Comparison of ENCODE assay signal across 8 mouse cellular contexts in the genomic region with DNA sequence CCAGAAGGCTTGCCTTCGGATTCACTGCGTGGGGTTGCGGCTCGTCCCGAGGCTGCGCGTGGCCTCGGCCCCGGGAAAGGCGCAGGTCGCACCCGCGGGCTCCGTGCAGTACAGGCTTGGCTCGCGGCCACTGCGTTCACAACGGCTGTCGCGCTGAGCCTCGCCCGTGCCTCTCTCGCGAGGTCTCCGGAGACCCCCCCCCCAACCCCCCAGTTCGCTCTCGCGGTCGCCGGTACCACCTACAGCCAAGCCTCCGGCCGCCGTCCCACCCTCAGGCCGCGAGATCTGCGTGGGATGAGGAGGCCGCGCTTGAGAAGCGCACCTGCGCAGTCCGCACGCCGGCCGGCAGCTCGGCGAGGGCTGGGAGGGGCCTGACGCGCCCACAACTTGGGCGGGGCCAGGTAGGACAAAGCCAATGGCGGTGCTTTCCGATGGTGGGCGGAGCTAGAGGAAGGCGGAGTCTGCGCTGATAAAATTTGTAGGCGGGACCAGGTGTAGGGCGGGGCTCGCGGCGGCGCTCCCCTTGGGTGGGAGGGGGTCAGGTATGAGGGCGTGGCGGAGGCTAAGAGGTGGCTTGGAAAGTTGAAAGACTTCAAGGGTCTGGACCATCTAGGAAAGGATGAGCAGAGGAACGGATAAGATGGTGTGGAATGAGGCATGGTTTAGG. TPM values are rescaled to one million over a fixed set of nuclear protein-coding genes. Genes with fewer than 3 reads are reported as not detected.
DNase-seq lines count a peak whose midpoint lies in the region; ATAC-seq and TF ChIP-seq lines count a peak whose summit lies in the region.

No protein-coding gene starts in this region.

- H3K9me3 ChIP-seq in G1E (replicated peaks), result no peaks in the 10 kb centered on the region
- no peaks in the 10 kb centered on the region for H3K9me3 ChIP-seq in forebrain, postnatal 0 days (ENCODE audit: low read length)
- H3K9me3 ChIP-seq in lung, embryonic 16.5 days (ENCODE audit: control insufficient read depth, low read length), result no peaks in the 10 kb centered on the region

- H3K36me3 ChIP-seq in G1E (replicated peaks), result peaks cover 23% of the 10 kb centered on the region
- 0 out of 2 replicates have a peak, but pooled peaks cover 8% of the 10 kb centered on the region for H3K36me3 ChIP-seq in forebrain, postnatal 0 days (ENCODE audit: insufficient read depth)
- H3K36me3 ChIP-seq in lung, embryonic 16.5 days (ENCODE audit: control insufficient read depth, insufficient read depth, low read length), result no peaks in the 10 kb centered on the region

- peak overlapping the region; percentile 98 for H3K9ac ChIP-seq in forebrain, postnatal 0 days
- peak overlapping the region; percentile 84 for H3K9ac ChIP-seq in lung, embryonic 16.5 days (ENCODE audit: low read length)

- peak overlapping the region; percentile 98 for H3K4me3 ChIP-seq in G1E (ENCODE audit: low read depth, low read length)
- peak overlapping the region; percentile 90 for H3K4me3 ChIP-seq in forebrain, postnatal 0 days (ENCODE audit: low read depth, low read length)
- peak overlapping the region; percentile 90 for H3K4me3 ChIP-seq in lung, embryonic 16.5 days (ENCODE audit: low read length)

- TF ChIP-seq CTCF in G1E (IDR thresholded peaks at IDR 0.05; ENCODE audit: low read depth, low read length), result no peak
- TF ChIP-seq CTCF in forebrain, postnatal 0 days (IDR thresholded peaks at IDR 0.05; ENCODE audit: low read depth), result no peak

- under 1% methylated on average over 63 of the region's 63 CpGs for WGBS in forebrain, postnatal 0 days
- WGBS in lung, embryonic 16.5 days, result under 1% methylated on average over 60 of the region's 63 CpGs

- peak; percentile 87 for ATAC-seq in G1E (ENCODE audit: extremely low read depth, insufficient number of reproducible peaks, low FRiP score, poor library complexity, severe bottlenecking)
- ATAC-seq in forebrain, postnatal 0 days, result peak; percentile 93
- ATAC-seq in hematopoietic stem cell, adult 5-6 weeks (replicated peaks in 1 of 2; ENCODE audit: insufficient read depth in 1 of 2, low FRiP score in 2 of 2, low TSS enrichment in 1 of 2, low read depth in 1 of 2, poor library complexity in 2 of 2, severe bottlenecking in 2 of 2), result peak; percentile 81 to 85
- ATAC-seq in lung, embryonic 16.5 days (ENCODE audit: low read depth), result peak; percentile 95

- DNase-seq in G1E (ENCODE audit: low spot score), result peak; percentile 88
- peak; percentile 97 to 98 for DNase-seq in cerebellum, adult 18-20 months
- peak; percentile 92 for DNase-seq in forebrain, postnatal 0 days
- peak; percentile 67 for DNase-seq in layer of hippocampus, adult 9-10 months (ENCODE audit: low spot score)
- peak; percentile 72 for DNase-seq in ovary, postnatal 10 days (ENCODE audit: low spot score)
- peak; percentile 92 to 96 for DNase-seq in thymus, postnatal 10 days (ENCODE audit: low spot score in 2 of 2)

- H3K4me1 ChIP-seq in G1E (ENCODE audit: insufficient read depth, low read depth, low read length), result peaks cover 38% of the 10 kb centered on the region
- H3K4me1 ChIP-seq in forebrain, postnatal 0 days (ENCODE audit: insufficient read depth), result peaks cover 13% of the 10 kb centered on the region
- H3K4me1 ChIP-seq in lung, embryonic 16.5 days (replicated peaks; ENCODE audit: control insufficient read depth, insufficient read depth, low read length), result peaks cover 26% of the 10 kb centered on the region

- peak overlapping the region; percentile 72 for H3K4me2 ChIP-seq in forebrain, postnatal 0 days (ENCODE audit: low read depth)
- H3K4me2 ChIP-seq in lung, embryonic 16.5 days (ENCODE audit: low read depth, low read length), result peak overlapping the region; percentile 92

- no peaks in the 10 kb centered on the region for H3K27me3 ChIP-seq in G1E (ENCODE audit: insufficient read depth, low read length)
- no peaks in the 10 kb centered on the region for H3K27me3 ChIP-seq in forebrain, postnatal 0 days (ENCODE audit: insufficient read depth, low read length)
- no peaks in the 10 kb centered on the region for H3K27me3 ChIP-seq in lung, embryonic 16.5 days (ENCODE audit: control insufficient read depth, insufficient read depth, low read depth, low read length)

- peak overlapping the region; percentile 80 for H3K27ac ChIP-seq in forebrain, postnatal 0 days (ENCODE audit: low read depth, low read length)
- peak overlapping the region; percentile 79 for H3K27ac ChIP-seq in lung, embryonic 16.5 days (ENCODE audit: low read length)

RNA-seq across cellular contexts. Expression of gene Dgke, which starts 6.1 kb away (rescaled TPM):
- total RNA-seq in G1E (2014; fragmentation: Nextera tagmentation), result 3.9 and 4.4 TPM in 2 replicates
- 3.1 and 3.4 TPM in 2 replicates for total RNA-seq in G1E (2017)
- 1.6 and 2.1 TPM in 2 replicates for polyA plus RNA-seq in G1E (2012)
- 30.5 and 37.8 TPM in 2 replicates for total RNA-seq in forebrain, postnatal 0 days (2014; rRNA removed)
- 10.5 and 14.6 TPM in 2 replicates for polyA plus RNA-seq in forebrain, postnatal 0 days (2015; fragmentation: Nextera tagmentation; extraction: Ambion mirVana)
- total RNA-seq in hematopoietic stem cell, adult 5-6 weeks (2017), result 9.5 and 10.2 TPM in 2 replicates
- 4.5 and 5.1 TPM in 2 replicates for polyA plus RNA-seq in lung, embryonic 16.5 days (2015; fragmentation: Nextera tagmentation; extraction: Ambion mirVana)

RNA-seq across cellular contexts. Expression of gene Gm525, which starts 13.1 kb away (rescaled TPM):
- total RNA-seq in G1E (2014; fragmentation: Nextera tagmentation) (not detected in 2 replicates), G1E (2017) (not detected in 2 replicates)
- not detected in 2 replicates for polyA plus RNA-seq in G1E (2012)
- not detected in 2 replicates for total RNA-seq in forebrain, postnatal 0 days (2014; rRNA removed)
- polyA plus RNA-seq in forebrain, postnatal 0 days (2015; fragmentation: Nextera tagmentation; extraction: Ambion mirVana), result 0.30 and 0.39 TPM in 2 replicates
- not detected in 2 replicates for total RNA-seq in hematopoietic stem cell, adult 5-6 weeks (2017)
- polyA plus RNA-seq in lung, embryonic 16.5 days (2015; fragmentation: Nextera tagmentation; extraction: Ambion mirVana), result 1.2 and 2.1 TPM in 2 replicates

Comparison
In these comparisons a context has a peak if more than half of its experiments do, and no peak if none do; other contexts are left out.
1. Peak in every context shown above with its lines: DNase-seq, ATAC-seq, H3K4me3 ChIP-seq and H3K27ac ChIP-seq.